Mouse (Mus musculus): ENCODE measurements around the gene Gpr156. TPM values are rescaled to one million over a fixed set of nuclear protein-coding genes. Genes with fewer than 3 reads are reported as not detected.
"Not testable (repeated sequence)": the region's sequence is repeated elsewhere in the genome, so short reads cannot be mapped to it uniquely, and the experiment has no call there.

The Gpr156 gene
- polyA plus RNA-seq, 1 experiment from 2014 or later, result 0.63 TPM

- 18% methylated on average over 4 of the region's 4 CpGs for WGBS
- ATAC-seq (ENCODE audit: low read depth), result peak; percentile 40
- peak overlapping the region; percentile 60 for H3K27ac ChIP-seq (ENCODE audit: low read length)
Observed at GRCm38 (mm10) chr16:38012891-38013290, 96.6 kb downstream of the Gpr156 start.

DNA sequence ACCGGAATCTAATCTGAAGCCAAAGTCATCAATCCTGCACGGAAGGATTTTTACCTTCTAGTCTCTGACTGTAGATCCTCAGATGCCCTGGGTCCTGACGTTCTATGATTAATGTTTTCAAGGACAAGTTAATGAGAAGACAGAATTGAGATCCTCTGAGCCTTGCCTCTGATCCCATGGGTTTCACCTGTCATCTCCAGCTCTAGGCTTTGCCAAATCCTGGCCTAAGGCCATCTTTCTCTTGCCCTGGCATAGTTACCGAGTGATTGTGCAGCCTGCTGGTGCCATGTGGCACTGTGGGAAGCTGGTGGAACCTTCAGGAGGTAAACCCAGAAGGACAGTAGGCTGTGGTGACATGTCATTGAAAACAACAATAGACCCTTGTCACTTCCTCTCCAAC lies 98.7 kb downstream of the Gpr156 start:
- H3K27ac ChIP-seq (ENCODE audit: low read length), result no peak overlapping the region
- no peak overlapping the region for H3K4me2 ChIP-seq (ENCODE audit: low read depth, low read length)
- no peaks in the 10 kb centered on the region for H3K9me3 ChIP-seq (ENCODE audit: control insufficient read depth, low read length)
- no peaks in the 10 kb centered on the region for H3K27me3 ChIP-seq (ENCODE audit: control insufficient read depth, insufficient read depth, low read depth, low read length)
- no peaks in the 10 kb centered on the region for H3K36me3 ChIP-seq (ENCODE audit: control insufficient read depth, insufficient read depth, low read length)
- H3K4me1 ChIP-seq (replicated peaks; ENCODE audit: control insufficient read depth, insufficient read depth, low read length), result peaks cover 4% of the 10 kb centered on the region; the same call in 1 of the 2 replicates
- H3K9ac ChIP-seq (ENCODE audit: low read length), result no peak overlapping the region
- no peak for ATAC-seq (ENCODE audit: low read depth)
- no peak overlapping the region for H3K4me3 ChIP-seq (ENCODE audit: low read length)
- 66% methylated on average over 4 of the region's 4 CpGs for WGBS

More at GRCm38 (mm10) chr16:38012891-38013290, 96.6 kb downstream of the Gpr156 start:
- Histone ChIP-seq H3K4me2 (ENCODE audit: low read depth, low read length) (no peak overlapping the region), H3K9me3 (ENCODE audit: control insufficient read depth, low read length) (no peaks in the 10 kb centered on the region), H3K4me1 (replicated peaks; ENCODE audit: control insufficient read depth, insufficient read depth, low read length) (peaks cover 4% of the 10 kb centered on the region; the same call in 1 of the 2 replicates), H3K9ac (ENCODE audit: low read length) (no peak overlapping the region), H3K27me3 (ENCODE audit: control insufficient read depth, insufficient read depth, low read depth, low read length) (no peaks in the 10 kb centered on the region), H3K4me3 (ENCODE audit: low read length) (no peak overlapping the region), H3K36me3 (ENCODE audit: control insufficient read depth, insufficient read depth, low read length) (no peaks in the 10 kb centered on the region)

DNA sequence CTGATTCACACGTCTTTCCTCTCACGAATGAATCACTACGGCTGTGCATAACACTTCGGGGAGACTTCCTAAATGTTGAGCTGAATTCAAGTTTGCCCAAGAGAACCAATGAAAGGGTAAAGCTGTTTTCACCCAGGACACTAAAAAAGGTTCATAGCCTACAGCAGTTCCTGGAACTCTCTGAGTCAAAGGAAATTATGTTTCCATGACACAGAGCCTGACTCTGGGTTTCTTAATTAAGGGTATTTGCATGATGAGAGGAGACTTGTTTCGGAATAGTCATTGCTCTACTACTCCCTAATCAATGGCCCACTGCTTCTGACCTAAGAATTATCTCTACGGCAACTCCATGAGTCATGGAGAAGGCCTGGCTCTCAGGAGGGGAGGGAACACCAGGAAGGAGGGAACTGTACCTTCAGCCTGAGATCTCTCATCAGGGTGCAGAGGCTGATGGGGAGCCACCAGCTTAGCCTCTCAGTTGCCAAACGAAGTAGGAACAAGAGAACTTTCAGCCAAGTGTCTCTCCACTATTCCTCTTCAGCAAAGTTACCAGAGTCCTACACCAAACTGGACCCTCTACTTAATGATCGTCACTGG lies 100.7 kb downstream of the Gpr156 start:
- H3K36me3 ChIP-seq (ENCODE audit: control insufficient read depth, insufficient read depth, low read length), result no peaks in the 10 kb centered on the region
- no peak overlapping the region for H3K4me2 ChIP-seq (ENCODE audit: low read depth, low read length)
- H3K27me3 ChIP-seq (ENCODE audit: control insufficient read depth, insufficient read depth, low read depth, low read length), result no peaks in the 10 kb centered on the region
- no peaks in the 10 kb centered on the region for H3K9me3 ChIP-seq (ENCODE audit: control insufficient read depth, low read length)
- peaks cover 4% of the 10 kb centered on the region; the same call in 1 of the 2 replicates for H3K4me1 ChIP-seq (replicated peaks; ENCODE audit: control insufficient read depth, insufficient read depth, low read length)
- ATAC-seq (ENCODE audit: low read depth), result no peak
- no peak overlapping the region for H3K4me3 ChIP-seq (ENCODE audit: low read length)
- no peak overlapping the region for H3K27ac ChIP-seq (ENCODE audit: low read length)
- H3K9ac ChIP-seq (ENCODE audit: low read length), result no peak overlapping the region
- 87% methylated on average over 8 of the region's 8 CpGs for WGBS

- H3K9me3 ChIP-seq (ENCODE audit: control insufficient read depth, low read length), result no peaks in the 10 kb centered on the region
- H3K4me3 ChIP-seq (ENCODE audit: low read length), result no peak overlapping the region
- no peaks in the 10 kb centered on the region for H3K4me1 ChIP-seq (replicated peaks; ENCODE audit: control insufficient read depth, insufficient read depth, low read length)
- WGBS, result 31% methylated on average over 4 of the region's 4 CpGs
- H3K27ac ChIP-seq (ENCODE audit: low read length), result no peak overlapping the region
- no peak for ATAC-seq (ENCODE audit: low read depth)
- H3K9ac ChIP-seq (ENCODE audit: low read length), result no peak overlapping the region
- no peaks in the 10 kb centered on the region for H3K27me3 ChIP-seq (ENCODE audit: control insufficient read depth, insufficient read depth, low read depth, low read length)
- no peak overlapping the region for H3K4me2 ChIP-seq (ENCODE audit: low read depth, low read length)
- no peaks in the 10 kb centered on the region for H3K36me3 ChIP-seq (ENCODE audit: control insufficient read depth, insufficient read depth, low read length)
Observed at GRCm38 (mm10) chr16:38017958-38018376, 101.7 kb downstream of the Gpr156 start.

DNA sequence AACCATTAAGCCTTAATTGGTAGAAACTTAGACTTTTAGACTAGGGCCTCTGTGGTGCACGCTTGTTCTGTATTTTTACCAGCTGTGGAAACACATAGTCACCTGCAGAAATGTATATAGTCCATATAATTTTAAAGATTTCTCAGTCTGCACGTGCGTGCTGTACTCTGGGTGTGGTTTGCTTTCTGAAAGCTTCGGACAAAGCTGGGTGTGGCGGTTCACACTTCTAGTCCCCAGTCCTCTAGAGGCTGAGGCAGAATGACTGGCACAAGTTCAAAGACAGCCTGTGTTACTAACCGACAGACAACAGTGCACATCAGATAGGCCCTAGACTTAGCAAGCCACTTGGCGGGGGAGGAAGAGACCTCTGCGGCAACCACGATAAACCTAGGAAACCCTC lies 116.3 kb downstream of the Gpr156 start:
- H3K4me2 ChIP-seq (ENCODE audit: low read depth, low read length), result no peak overlapping the region
- WGBS, result 75% methylated on average over 9 of the region's 9 CpGs
- no peaks in the 10 kb centered on the region for H3K36me3 ChIP-seq (ENCODE audit: control insufficient read depth, insufficient read depth, low read length)
- no peaks in the 10 kb centered on the region for H3K4me1 ChIP-seq (replicated peaks; ENCODE audit: control insufficient read depth, insufficient read depth, low read length)
- no peaks in the 10 kb centered on the region for H3K9me3 ChIP-seq (ENCODE audit: control insufficient read depth, low read length)
- ATAC-seq (ENCODE audit: low read depth), result no peak
- no peaks in the 10 kb centered on the region for H3K27me3 ChIP-seq (ENCODE audit: control insufficient read depth, insufficient read depth, low read depth, low read length)
- H3K9ac ChIP-seq (ENCODE audit: low read length), result no peak overlapping the region
- no peak overlapping the region for H3K27ac ChIP-seq (ENCODE audit: low read length)
- no peak overlapping the region for H3K4me3 ChIP-seq (ENCODE audit: low read length)

GRCm38 (mm10) chr16:38033071-38033470 lies 116.8 kb downstream of the Gpr156 start:
- ATAC-seq (ENCODE audit: low read depth), result no peak
- 74% methylated on average over 5 of the region's 5 CpGs for WGBS
- no peak overlapping the region for H3K4me3 ChIP-seq (ENCODE audit: low read length)
- no peak overlapping the region for H3K9ac ChIP-seq (ENCODE audit: low read length)
- no peaks in the 10 kb centered on the region for H3K36me3 ChIP-seq (ENCODE audit: control insufficient read depth, insufficient read depth, low read length)
- H3K27me3 ChIP-seq (ENCODE audit: control insufficient read depth, insufficient read depth, low read depth, low read length), result no peaks in the 10 kb centered on the region
- H3K27ac ChIP-seq (ENCODE audit: low read length), result no peak overlapping the region
- H3K4me1 ChIP-seq (replicated peaks; ENCODE audit: control insufficient read depth, insufficient read depth, low read length), result no peaks in the 10 kb centered on the region
- H3K4me2 ChIP-seq (ENCODE audit: low read depth, low read length), result no peak overlapping the region
- no peaks in the 10 kb centered on the region for H3K9me3 ChIP-seq (ENCODE audit: control insufficient read depth, low read length)

- not testable (repeated sequence) for ATAC-seq (ENCODE audit: low read depth); H3K27ac ChIP-seq (ENCODE audit: low read length); H3K4me1 ChIP-seq (replicated peaks; ENCODE audit: control insufficient read depth, insufficient read depth, low read length); H3K9me3 ChIP-seq (ENCODE audit: control insufficient read depth, low read length); H3K27me3 ChIP-seq (ENCODE audit: control insufficient read depth, insufficient read depth, low read depth, low read length); H3K9ac ChIP-seq (ENCODE audit: low read length); H3K4me3 ChIP-seq (ENCODE audit: low read length); H3K36me3 ChIP-seq (ENCODE audit: control insufficient read depth, insufficient read depth, low read length); H3K4me2 ChIP-seq (ENCODE audit: low read depth, low read length)
- 72% methylated on average over 4 of the region's 4 CpGs for WGBS
Observed at GRCm38 (mm10) chr16:38038101-38038500, 121.8 kb downstream of the Gpr156 start.

GRCm38 (mm10) chr16:38042160-38042559 lies 125.9 kb downstream of the Gpr156 start:
- WGBS, result 73% methylated on average over 1 of the region's 1 CpGs
- H3K36me3 ChIP-seq (ENCODE audit: control insufficient read depth, insufficient read depth, low read length), result no peaks in the 10 kb centered on the region
- H3K9me3 ChIP-seq (ENCODE audit: control insufficient read depth, low read length), result no peaks in the 10 kb centered on the region
- H3K4me2 ChIP-seq (ENCODE audit: low read depth, low read length), result no peak overlapping the region
- no peaks in the 10 kb centered on the region for H3K4me1 ChIP-seq (replicated peaks; ENCODE audit: control insufficient read depth, insufficient read depth, low read length)
- no peak overlapping the region for H3K4me3 ChIP-seq (ENCODE audit: low read length)
- no peaks in the 10 kb centered on the region for H3K27me3 ChIP-seq (ENCODE audit: control insufficient read depth, insufficient read depth, low read depth, low read length)
- H3K9ac ChIP-seq (ENCODE audit: low read length), result no peak overlapping the region
- no peak overlapping the region for H3K27ac ChIP-seq (ENCODE audit: low read length)
- ATAC-seq (ENCODE audit: low read depth), result no peak

DNA sequence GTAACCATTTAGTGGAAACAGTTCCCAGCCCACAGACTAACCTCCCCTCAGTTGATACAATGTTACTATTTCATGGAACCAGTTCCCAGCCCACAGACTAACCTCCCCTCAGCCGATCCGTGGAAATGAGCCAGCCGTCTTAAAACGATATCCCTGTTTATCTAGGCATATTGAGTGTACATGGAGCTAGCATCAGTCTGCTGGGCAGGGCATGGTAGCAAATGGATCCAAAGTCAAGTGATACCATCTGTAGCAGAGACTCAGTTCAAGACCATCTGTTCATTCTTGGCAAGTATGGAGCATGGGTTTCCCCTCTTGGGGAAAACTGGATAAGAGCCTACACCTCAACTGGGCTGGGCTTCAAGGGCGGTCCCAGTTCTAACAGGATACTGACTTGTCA lies 128.3 kb downstream of the Gpr156 start:
- H3K9me3 ChIP-seq (ENCODE audit: control insufficient read depth, low read length), result no peaks in the 10 kb centered on the region
- ATAC-seq (ENCODE audit: low read depth), result no peak
- 82% methylated on average over 5 of the region's 5 CpGs for WGBS

More for the DNA sequence above, 128.3 kb downstream of the Gpr156 start:
- Histone ChIP-seq H3K9ac (ENCODE audit: low read length) (no peak overlapping the region), H3K4me1 (replicated peaks; ENCODE audit: control insufficient read depth, insufficient read depth, low read length) (no peaks in the 10 kb centered on the region; the same call in 1 of the 2 replicates), H3K4me3 (ENCODE audit: low read length) (no peak overlapping the region), H3K27ac (ENCODE audit: low read length) (no peak overlapping the region), H3K4me2 (ENCODE audit: low read depth, low read length) (no peak overlapping the region), H3K36me3 (ENCODE audit: control insufficient read depth, insufficient read depth, low read length) (no peaks in the 10 kb centered on the region), H3K27me3 (ENCODE audit: control insufficient read depth, insufficient read depth, low read depth, low read length) (no peaks in the 10 kb centered on the region)

Measured in lung, embryonic 16.5 days (tissue).